9 mouse cellular contexts compared by ENCODE assay signal in the genomic region with DNA sequence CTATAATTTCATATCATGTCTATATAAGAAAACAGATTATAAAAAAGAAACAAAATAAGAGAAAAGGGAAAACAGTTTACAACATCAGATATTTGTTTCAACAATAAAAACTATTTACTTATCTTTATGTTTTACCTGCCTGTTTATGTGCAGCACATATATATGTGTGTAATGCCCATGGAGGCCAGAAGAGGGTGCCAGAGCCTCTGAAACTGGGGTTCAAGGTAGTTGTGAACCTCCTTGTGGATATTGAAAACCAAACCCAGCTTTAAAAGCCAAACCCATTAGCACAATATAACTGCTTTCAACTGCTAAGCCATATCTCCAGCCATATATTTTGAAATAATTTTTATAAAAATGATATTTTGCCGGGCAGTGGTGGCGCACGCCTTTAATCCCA. TPM values are rescaled to one million over a fixed set of nuclear protein-coding genes. Genes with fewer than 3 reads are reported as not detected.
A peak's percentile ranks its signal among the peaks of the same experiment; 100 is the strongest.
DNase-seq lines count a peak whose midpoint lies in the region; ATAC-seq and TF ChIP-seq lines count a peak whose summit lies in the region.
"Had no signal": no experiment of that assay in that cellular context is flagged by ENCODE, and none has a peak within 500 bp of the region (broad histone marks: within the 10 kb centered on the region; RNA-seq: fewer than 3 reads in every experiment).

No protein-coding gene starts in this region.

- H3K9ac ChIP-seq in neural tube, embryonic 15.5 days (replicated peaks), result no peak overlapping the region
- H3K9ac ChIP-seq: midbrain, embryonic 12.5 days had no signal

- no peak for TF ChIP-seq POLR2A in brain, embryonic 14.5 days (IDR thresholded peaks at IDR 0.05; ENCODE audit: borderline replicate concordance, extremely low read depth, insufficient read depth, insufficient read length, poor library complexity, severe bottlenecking)
- TF ChIP-seq POLR2A in lung, adult 2 months (IDR thresholded peaks at IDR 0.05; ENCODE audit: borderline replicate concordance, extremely low read depth, low read depth, low read length), result no peak

- WGBS in neural tube, embryonic 15.5 days, result 76% methylated on average over 3 of the region's 3 CpGs
- 86% methylated on average over 3 of the region's 3 CpGs for WGBS in lung, adult 2 months

- DNase-seq in cerebellum, postnatal 36 days, result peak; percentile 6 to 7
- no peak for DNase-seq in cerebellum, adult 11 months
- DNase-seq in neural tube, embryonic 10.5 days (ENCODE audit: extremely low spot score, low spot score), result peak; percentile 70
- peak; percentile 59 for DNase-seq in brain, embryonic 14.5 days (ENCODE audit: low read depth)
- DNase-seq in heart, postnatal 14 days, result peak; percentile 54 to 69
- DNase-seq in lung, adult 2 months, result peak; percentile 29
- DNase-seq in splenic B cell, adult 2 months (ENCODE audit: low read depth, low spot score), result peak; percentile 85

- no peaks in the 10 kb centered on the region for H3K27me3 ChIP-seq in neural tube, embryonic 15.5 days (replicated peaks)
- no peaks in the 10 kb centered on the region for H3K27me3 ChIP-seq in splenic B cell, adult 2 months (ENCODE audit: control insufficient read depth, insufficient read depth, low read length, poor library complexity, severe bottlenecking)
- H3K27me3 ChIP-seq: midbrain, embryonic 12.5 days had no signal

- no peaks in the 10 kb centered on the region for H3K36me3 ChIP-seq in neural tube, embryonic 15.5 days
- no peaks in the 10 kb centered on the region for H3K36me3 ChIP-seq in splenic B cell, adult 2 months (ENCODE audit: control insufficient read depth, insufficient read depth, low read length, poor library complexity, severe bottlenecking)
- H3K36me3 ChIP-seq: midbrain, embryonic 12.5 days had no signal

- H3K4me3 ChIP-seq in neural tube, embryonic 15.5 days (replicated peaks), result no peak overlapping the region
- H3K4me3 ChIP-seq in lung, adult 2 months (replicated peaks; ENCODE audit: extremely low read depth, low read depth, low read length), result no peak overlapping the region
- H3K4me3 ChIP-seq: midbrain, embryonic 12.5 days had no signal

- H3K27ac ChIP-seq in neural tube, embryonic 15.5 days (replicated peaks), result no peak overlapping the region
- H3K27ac ChIP-seq: midbrain, embryonic 12.5 days had no signal

- H3K4me2 ChIP-seq in neural tube, embryonic 15.5 days, result no peak overlapping the region
- H3K4me2 ChIP-seq: midbrain, embryonic 12.5 days had no signal

- ATAC-seq in neural tube, embryonic 15.5 days (ENCODE audit: low FRiP score), result no peak

- H3K4me1 ChIP-seq in neural tube, embryonic 15.5 days, result no peaks in the 10 kb centered on the region
- no peaks in the 10 kb centered on the region for H3K4me1 ChIP-seq in lung, adult 2 months (ENCODE audit: control insufficient read depth, insufficient read depth, low read length)

- intact Hi-C loops in heart, postnatal 14 days (cut with DNase I), result loop anchor here (2.0 to 10.0 kb wide), 3 partner anchors 118 to 1170 kb away; no protein-coding TSS in a partner anchor

- TF ChIP-seq CTCF in brain, embryonic 14.5 days (IDR thresholded peaks at IDR 0.05; ENCODE audit: borderline replicate concordance, extremely low read depth, insufficient read depth, insufficient read length), result peak; percentile 64; the same call in 1 of the 2 replicates
- TF ChIP-seq CTCF in lung, adult 2 months (IDR thresholded peaks at IDR 0.05; ENCODE audit: insufficient read depth, low read length), result peak; percentile 48; the same call in 1 of the 2 replicates

- H3K9me3 ChIP-seq in neural tube, embryonic 15.5 days (replicated peaks), result no peaks in the 10 kb centered on the region
- H3K9me3 ChIP-seq: midbrain, embryonic 12.5 days had no signal

RNA-seq across cellular contexts. Expression of gene Abca5, which starts 27.5 kb away (rescaled TPM):
- 10.6 and 11.0 TPM in 2 replicates for polyA plus RNA-seq in neural tube, embryonic 15.5 days (2015; fragmentation: Nextera tagmentation; extraction: Ambion mirVana)
- polyA plus RNA-seq in brain, embryonic 14.5 days (2012; rRNA removed), result 4.6 and 6.5 TPM in 2 replicates
- 1 to 10 TPM; 7.3 to 7.9 TPM for total RNA-seq in heart, postnatal 14 days (2021)
- 2.5 and 4.1 TPM in 2 replicates for polyA plus RNA-seq in lung, adult 2 months (2012; rRNA removed)

RNA-seq across cellular contexts. Expression of gene Map2k6, which starts 33.9 kb away (rescaled TPM):
- polyA plus RNA-seq in neural tube, embryonic 15.5 days (2015; fragmentation: Nextera tagmentation; extraction: Ambion mirVana), result 19.7 and 20.7 TPM in 2 replicates
- polyA plus RNA-seq in brain, embryonic 14.5 days (2012; rRNA removed), result 20.8 and 21.4 TPM in 2 replicates
- 1 to 10 TPM; 6.4 to 7.0 TPM for total RNA-seq in heart, postnatal 14 days (2021)
- polyA plus RNA-seq in lung, adult 2 months (2012; rRNA removed), result 2.1 and 2.3 TPM in 2 replicates
